Mouse (Mus musculus) hindbrain, embryonic 11.5 days (tissue): Measurements from ENCODE around the gene BC005537. TPM values are rescaled to one million over a fixed set of nuclear protein-coding genes. Genes with fewer than 3 reads are reported as not detected.
"Not testable (repeated sequence)": the region's sequence is repeated elsewhere in the genome, so short reads cannot be mapped to it uniquely, and the experiment has no call there.

Experiments used
- ATAC-seq: fragments of 200-750 bp; cut with Nextera tagmentation; 2 replicates; pipeline ENCODE4 v1.8.0; 2017; ENCODE audit warnings: mild to moderate bottlenecking, moderate TSS enrichment, moderate library complexity; ENCODE audit not compliant: low FRiP score
- DNase-seq: peaks from one replicate; pipeline ENCODE4 v3.0.0-alpha.2; 2015; ENCODE audit warnings: low spot score
- H3K27ac ChIP-seq: fragments of 300-500 bp; sonication (generic); 2 replicates; pipeline ENCODE4 v1.5.1; 2014; ENCODE audit warnings: mild to moderate bottlenecking, low read depth, low read length
- H3K27me3 ChIP-seq: fragments of 300-500 bp; sonication (generic); 2 replicates; pipeline ENCODE4 v1.6.1; 2014; ENCODE audit warnings: mild to moderate bottlenecking, low read length, moderate library complexity, mixed read lengths; ENCODE audit not compliant: control insufficient read depth, insufficient read depth
- H3K36me3 ChIP-seq: fragments of 300-500 bp; sonication (generic); 2 replicates; pipeline ENCODE4 v1.6.1; 2014; ENCODE audit warnings: mild to moderate bottlenecking, low read length, moderate library complexity, mixed read lengths; ENCODE audit not compliant: control insufficient read depth, insufficient read depth
- H3K4me1 ChIP-seq: fragments of 300-500 bp; sonication (generic); replicated peaks from 2 replicates; pipeline ENCODE4 v1.6.1; 2014; ENCODE audit warnings: low read length, mixed read lengths; ENCODE audit not compliant: control insufficient read depth, insufficient read depth
- H3K4me2 ChIP-seq: fragments of 300-500 bp; sonication (generic); replicated peaks from 2 replicates; pipeline ENCODE4 v1.6.1; 2014; ENCODE audit warnings: mild to moderate bottlenecking, low read depth, low read length
- H3K4me3 ChIP-seq: fragments of 300-500 bp; sonication (generic); 2 replicates; pipeline ENCODE4 v1.5.1; 2014; ENCODE audit warnings: low read depth, low read length
- H3K9ac ChIP-seq: fragments of 300-500 bp; sonication (generic); 2 replicates; pipeline ENCODE4 v1.6.1; 2014; ENCODE audit warnings: low read depth, low read length
- H3K9me3 ChIP-seq: fragments of 300-500 bp; sonication (generic); 2 replicates; pipeline ENCODE4 v1.6.1; 2016; ENCODE audit warnings: low read length; ENCODE audit not compliant: control insufficient read depth
- WGBS: fragments of 180-500 bp; shearing (Covaris S2); extraction: QIAGEN DNeasy Blood & Tissue Kit; methylation state at CpG from one replicate; pipeline ENCODE4 v1.1.7; 2014; 5-methylcytosine and 5-hydroxymethylcytosine counted together
- polyA plus RNA-seq: library from polyadenylated mRNA; unstranded; fragments of >200 nt; fragmentation: Nextera tagmentation; extraction: Ambion mirVana; gene quantifications from 2 replicates; pipeline ENCODE4 v1.2.1, GENCODE M21; 2014

The BC005537 gene
- polyA plus RNA-seq, 1 experiment from 2014 or later = 39.7 TPM

GRCm38 (mm10) chr13:24830756-24831352 lies 29.4 kb downstream of the BC005537 start:
- Histone ChIP-seq H3K36me3 (no peaks in the 10 kb centered on the region), H3K27ac (peak overlapping the region; percentile 92; the same call in 1 of the 2 replicates), H3K4me1 (no peaks in the 10 kb centered on the region), H3K27me3 (no peaks in the 10 kb centered on the region), H3K9ac (peak overlapping the region; percentile 48), H3K4me2 (peak overlapping the region; percentile 82), H3K4me3 (peak overlapping the region; percentile 58), H3K9me3 (no peaks in the 10 kb centered on the region)
- DNase-seq = no peak
- WGBS = 7% methylated on average over 20 of the region's 20 CpGs
- no peak for ATAC-seq

- Histone ChIP-seq H3K4me2 (peak within 1 kb of the TSS; percentile 82), H3K27ac (peak within 1 kb of the TSS; percentile 92), H3K27me3 (no peaks in the 10 kb centered on the region), H3K36me3 (no peaks in the 10 kb centered on the region), H3K9me3 (no peaks in the 10 kb centered on the region), H3K9ac (peak within 1 kb of the TSS; percentile 93), H3K4me1 (no peaks in the 10 kb centered on the region), H3K4me3 (peak within 1 kb of the TSS; percentile 58)
- WGBS = under 1% methylated on average over 81 of the region's 90 CpGs
- DNase-seq (peak; percentile 99), ATAC-seq (peak; percentile 98)
These were observed 30.1 kb downstream of the BC005537 start, which contains the start of the genes Acot13 and Tdp2 for GRCm38 (mm10) chr13:24831353-24832130. Gene Acot13, minus strand, starts transcription at chr13:24831540. Gene Tdp2, plus strand, starts transcription at chr13:24831679.

GRCm38 (mm10) chr13:24832131-24832810 lies 30.8 kb downstream of the BC005537 start:
- ATAC-seq (peak; percentile 50), DNase-seq (no peak)
- Histone ChIP-seq H3K9me3 (no peaks in the 10 kb centered on the region), H3K27me3 (no peaks in the 10 kb centered on the region), H3K4me1 (no peaks in the 10 kb centered on the region), H3K9ac (peak overlapping the region; percentile 93), H3K27ac (peak overlapping the region; percentile 92), H3K4me3 (peak overlapping the region; percentile 58), H3K36me3 (no peaks in the 10 kb centered on the region), H3K4me2 (peak overlapping the region; percentile 82)
- WGBS = 4% methylated on average over 21 of the region's 21 CpGs

- DNase-seq = no peak
- peak overlapping the region; percentile 82 for H3K4me2 ChIP-seq
- WGBS = 67% methylated on average over 2 of the region's 2 CpGs
- H3K4me1 ChIP-seq = no peaks in the 10 kb centered on the region
- H3K9ac ChIP-seq = peak overlapping the region; percentile 93
- no peak for ATAC-seq
- peak overlapping the region; percentile 58 for H3K4me3 ChIP-seq
- no peaks in the 10 kb centered on the region for H3K36me3 ChIP-seq
- H3K27me3 ChIP-seq = no peaks in the 10 kb centered on the region
- H3K9me3 ChIP-seq = no peaks in the 10 kb centered on the region
- H3K27ac ChIP-seq = no peak overlapping the region
These were observed 31.3 kb downstream of the BC005537 start for GRCm38 (mm10) chr13:24832811-24833155.

- not testable (repeated sequence) for DNase-seq, H3K9ac ChIP-seq, H3K4me2 ChIP-seq, H3K4me1 ChIP-seq, H3K27me3 ChIP-seq, ATAC-seq, H3K4me3 ChIP-seq, H3K27ac ChIP-seq, H3K36me3 ChIP-seq, H3K9me3 ChIP-seq
- 92% methylated on average over 8 of the region's 8 CpGs for WGBS
These were observed 36.3 kb downstream of the BC005537 start for GRCm38 (mm10) chr13:24837765-24838164.

- Histone ChIP-seq H3K9me3 (no peaks in the 10 kb centered on the region), H3K27ac (no peak overlapping the region), H3K4me2 (no peak overlapping the region), H3K4me3 (no peak overlapping the region), H3K27me3 (no peaks in the 10 kb centered on the region), H3K4me1 (no peaks in the 10 kb centered on the region), H3K9ac (no peak overlapping the region), H3K36me3 (peaks cover 2% of the 10 kb centered on the region; the same call in 1 of the 2 replicates)
- 86% methylated on average over 3 of the region's 3 CpGs for WGBS
- ATAC-seq = no peak
- no peak for DNase-seq
These were observed 38.4 kb downstream of the BC005537 start for GRCm38 (mm10) chr13:24839831-24840230.

- H3K9me3 ChIP-seq = no peaks in the 10 kb centered on the region
- DNase-seq (no peak), ATAC-seq (no peak)
- no peak overlapping the region for H3K27ac ChIP-seq
- no peak overlapping the region for H3K9ac ChIP-seq
- peaks cover 2% of the 10 kb centered on the region; the same call in 1 of the 2 replicates for H3K36me3 ChIP-seq
- 90% methylated on average over 3 of the region's 3 CpGs for WGBS
- H3K4me1 ChIP-seq = no peaks in the 10 kb centered on the region
- H3K4me3 ChIP-seq = no peak overlapping the region
- H3K27me3 ChIP-seq = no peaks in the 10 kb centered on the region
- no peak overlapping the region for H3K4me2 ChIP-seq
These were observed 40.2 kb downstream of the BC005537 start for GRCm38 (mm10) chr13:24841702-24842101.

- H3K27ac ChIP-seq = no peak within 1 kb of the TSS
- H3K4me3 ChIP-seq = peak within 1 kb of the TSS; percentile 40
- 12% methylated on average over 39 of the region's 40 CpGs for WGBS
- DNase-seq (peak; percentile 81), ATAC-seq (peak; percentile 96)
- H3K4me2 ChIP-seq = peak within 1 kb of the TSS; percentile 69
- peaks cover 2% of the 10 kb centered on the region; the same call in 1 of the 2 replicates for H3K36me3 ChIP-seq
- H3K9ac ChIP-seq = peak within 1 kb of the TSS; percentile 46; the same call in 1 of the 2 replicates
- no peaks in the 10 kb centered on the region for H3K4me1 ChIP-seq
- no peaks in the 10 kb centered on the region for H3K27me3 ChIP-seq
- H3K9me3 ChIP-seq = no peaks in the 10 kb centered on the region
These were observed 43.8 kb downstream of the BC005537 start, which contains the start of gene D130043K22Rik for GRCm38 (mm10) chr13:24844983-24845955. Gene D130043K22Rik, plus strand, starts transcription at chr13:24845135.
